Mouse (Mus musculus) megakaryocyte, embryonic 14.5 days (primary cell): ENCODE measurements around the gene Zfp260.

Experiments used
- FLI1 ChIP-seq: IDR thresholded peaks from 2 replicates; pipeline ENCODE4 v1.6.1; 2012; ENCODE audit warnings: low read length, inconsistent platforms, mixed read lengths
- GATA1 ChIP-seq: IDR thresholded peaks from 3 replicates; pipeline ENCODE4 v1.6.1; 2012; ENCODE audit warnings: mixed read lengths, low read length, inconsistent platforms, borderline replicate concordance

DNA sequence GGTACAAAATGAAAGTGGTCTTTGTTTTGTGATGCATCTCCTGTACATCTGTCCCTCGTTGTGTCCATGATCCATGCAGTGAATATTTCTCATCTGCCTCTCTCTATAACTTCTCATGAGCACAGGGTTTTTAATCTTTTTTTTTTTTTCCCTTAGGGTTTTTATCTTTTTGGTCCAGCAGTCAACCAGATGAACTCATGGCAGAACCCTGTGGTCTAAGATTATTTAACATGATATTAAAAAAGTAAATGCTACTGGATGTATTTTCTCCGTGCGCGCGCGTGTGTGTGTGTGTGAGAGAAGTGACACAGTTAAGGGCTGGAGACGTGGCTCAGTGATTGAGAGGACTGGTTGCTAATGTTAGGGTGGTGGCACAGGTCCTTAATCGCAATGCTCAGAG is 35.3 kb downstream of the Zfp260 start:
- TF ChIP-seq GATA1 (no peak), FLI1 (no peak)
